Mouse (Mus musculus) heart, embryonic 11.5 days (tissue): ENCODE data around the gene Iqca. TPM values are rescaled to one million over a fixed set of nuclear protein-coding genes. Genes with fewer than 3 reads are reported as not detected.

ENCODE experiments used
- ATAC-seq: fragments of 200-750 bp; cut with Nextera tagmentation; replicated peaks from 2 replicates; pipeline ENCODE4 v1.8.0; 2017; ENCODE audit warnings: moderate library complexity; ENCODE audit not compliant: insufficient number of reproducible peaks, low FRiP score, low TSS enrichment
- H3K27ac ChIP-seq: fragments of 300-500 bp; sonication (generic); 2 replicates; pipeline ENCODE4 v1.5.1; 2014; ENCODE audit warnings: mild to moderate bottlenecking, low read depth, low read length
- H3K27me3 ChIP-seq: fragments of 300-500 bp; sonication (generic); 2 replicates; pipeline ENCODE4 v1.6.1; 2014; ENCODE audit warnings: mild to moderate bottlenecking, low read length, mixed read lengths; ENCODE audit not compliant: control insufficient read depth, insufficient read depth
- H3K36me3 ChIP-seq: fragments of 300-500 bp; sonication (generic); 2 replicates; pipeline ENCODE4 v1.6.1; 2014; ENCODE audit warnings: mild to moderate bottlenecking, low read length, moderate library complexity, mixed read lengths; ENCODE audit not compliant: control insufficient read depth, insufficient read depth
- H3K4me1 ChIP-seq: fragments of 300-500 bp; sonication (generic); 2 replicates; pipeline ENCODE4 v1.6.1; 2014; ENCODE audit warnings: low read length; ENCODE audit not compliant: control insufficient read depth, insufficient read depth
- H3K4me2 ChIP-seq: fragments of 300-500 bp; sonication (generic); 2 replicates; pipeline ENCODE4 v1.6.1; 2014; ENCODE audit warnings: mild to moderate bottlenecking, moderate library complexity
- H3K4me3 ChIP-seq: fragments of 300-500 bp; sonication (generic); 2 replicates; pipeline ENCODE4 v1.5.1; 2014; ENCODE audit warnings: low read depth, low read length
- H3K9ac ChIP-seq: fragments of 300-500 bp; sonication (generic); 2 replicates; pipeline ENCODE4 v1.6.1; 2014; ENCODE audit warnings: mild to moderate bottlenecking, low read depth, low read length, moderate library complexity
- H3K9me3 ChIP-seq: fragments of 300-500 bp; sonication (generic); replicated peaks from 2 replicates; pipeline ENCODE4 v1.6.1; 2016; ENCODE audit warnings: low read length; ENCODE audit not compliant: control insufficient read depth
- WGBS: fragments of 180-500 bp; shearing (Covaris S2); extraction: QIAGEN DNeasy Blood & Tissue Kit; methylation state at CpG from one replicate; pipeline ENCODE4 v1.1.7; 2014; ENCODE audit not compliant: insufficient replicate concordance; 5-methylcytosine and 5-hydroxymethylcytosine counted together
- polyA plus RNA-seq: library from polyadenylated mRNA; unstranded; fragments of >200 nt; fragmentation: Nextera tagmentation; extraction: Ambion mirVana; gene quantifications from 2 replicates; pipeline ENCODE4 v1.2.1, GENCODE M21; 2014

The Iqca gene
- polyA plus RNA-seq, 1 experiment from 2014 or later, result not detected

DNA sequence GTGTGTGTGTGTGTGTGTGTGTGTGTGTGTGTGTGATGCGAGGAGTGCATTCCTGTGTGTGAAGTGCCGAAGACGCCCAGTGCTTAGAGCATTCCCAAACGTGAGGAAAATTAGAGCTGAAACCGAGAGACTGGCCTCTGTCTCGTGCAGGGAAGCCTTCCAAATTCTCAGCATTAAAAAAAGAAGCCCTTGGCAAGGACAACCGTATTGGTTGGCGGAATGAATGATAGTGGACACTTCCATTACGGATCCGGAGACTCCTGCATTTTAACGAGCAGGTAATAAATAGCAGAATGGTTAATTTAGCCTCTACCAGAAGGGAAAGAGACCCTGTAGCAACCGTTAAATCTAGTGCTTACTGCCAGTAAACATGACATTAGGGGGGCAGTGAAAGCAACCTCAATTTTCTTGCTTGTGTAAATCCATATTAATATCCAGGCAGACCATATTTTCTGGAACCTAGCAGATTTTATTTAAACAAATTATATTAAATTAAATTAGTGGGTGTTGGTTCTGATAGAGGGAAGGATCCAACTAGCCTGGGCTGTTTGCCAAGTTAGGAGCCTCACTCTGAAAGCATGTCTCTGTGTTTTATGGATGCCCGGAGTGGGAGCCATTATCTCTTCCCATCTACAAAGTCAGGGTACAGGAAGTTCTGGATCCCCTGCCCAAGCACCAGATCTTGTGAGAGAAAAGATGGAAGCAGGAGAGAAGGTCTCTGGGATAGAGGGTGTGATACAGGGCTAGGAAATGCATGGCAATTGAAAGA is 81.2 kb downstream of the Iqca start:
- H3K27me3 ChIP-seq, result 0 out of 2 replicates have a peak, but pooled peaks cover 2% of the 10 kb centered on the region
- no peak overlapping the region for H3K27ac ChIP-seq
- 82% methylated on average over 13 of the region's 13 CpGs for WGBS
- H3K4me1 ChIP-seq, result no peaks in the 10 kb centered on the region
- H3K36me3 ChIP-seq, result no peaks in the 10 kb centered on the region
- no peak overlapping the region for H3K4me2 ChIP-seq
- H3K9me3 ChIP-seq, result no peaks in the 10 kb centered on the region
- no peak overlapping the region for H3K4me3 ChIP-seq
- H3K9ac ChIP-seq, result no peak overlapping the region
- no peak for ATAC-seq

DNA sequence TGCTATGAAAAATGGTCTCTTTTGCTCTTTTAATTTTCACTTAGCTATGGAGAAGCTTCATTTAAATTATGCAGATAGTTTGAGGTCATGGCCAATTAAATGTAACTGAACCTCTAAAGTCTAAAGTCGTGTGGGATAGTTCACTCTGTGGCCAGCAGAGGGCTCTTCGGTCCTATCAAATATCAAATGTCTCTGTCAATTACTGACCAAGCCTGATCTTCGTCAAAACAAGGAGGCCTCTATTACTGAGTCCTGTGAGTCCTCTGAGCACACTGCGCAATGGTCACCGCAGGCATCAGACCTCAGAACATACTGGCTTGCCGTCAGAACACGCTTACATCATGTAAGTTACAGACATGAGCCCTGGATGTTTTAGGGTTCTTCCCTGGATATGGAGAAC is 92.6 kb downstream of the Iqca start:
- Histone ChIP-seq H3K27ac (no peak overlapping the region), H3K27me3 (no peaks in the 10 kb centered on the region; the same call in 1 of the 2 replicates), H3K4me3 (no peak overlapping the region), H3K36me3 (no peaks in the 10 kb centered on the region), H3K9me3 (no peaks in the 10 kb centered on the region), H3K4me1 (no peaks in the 10 kb centered on the region), H3K4me2 (no peak overlapping the region), H3K9ac (no peak overlapping the region)
- 26% methylated on average over 7 of the region's 7 CpGs for WGBS
- ATAC-seq, result no peak

DNA sequence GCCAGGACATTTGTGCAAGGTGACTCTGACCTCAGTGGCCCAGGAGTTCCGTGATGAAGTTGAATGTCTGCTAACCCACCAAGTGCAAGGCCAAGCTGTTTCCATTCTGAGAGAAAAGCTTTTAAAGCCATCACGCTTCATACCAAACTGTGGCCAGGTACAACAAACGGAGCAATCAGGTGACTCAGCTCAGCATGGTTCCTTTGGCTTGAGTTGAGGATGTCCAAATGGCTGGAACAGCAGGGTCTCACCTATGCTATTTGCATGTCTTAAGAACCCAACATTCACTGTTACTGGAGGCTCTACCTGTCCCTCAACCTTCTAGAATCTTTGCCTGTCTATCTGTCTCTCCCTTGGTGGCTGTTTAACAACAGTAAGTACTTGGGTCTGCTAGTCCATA is 93.1 kb downstream of the Iqca start:
- H3K27me3 ChIP-seq, result no peaks in the 10 kb centered on the region; the same call in 1 of the 2 replicates
- no peak overlapping the region for H3K9ac ChIP-seq
- H3K4me2 ChIP-seq, result no peak overlapping the region
- no peaks in the 10 kb centered on the region for H3K9me3 ChIP-seq
- H3K4me1 ChIP-seq, result no peaks in the 10 kb centered on the region
- no peaks in the 10 kb centered on the region for H3K36me3 ChIP-seq
- WGBS, result 50% methylated on average over 3 of the region's 3 CpGs
- no peak overlapping the region for H3K27ac ChIP-seq
- no peak for ATAC-seq
- H3K4me3 ChIP-seq, result no peak overlapping the region

DNA sequence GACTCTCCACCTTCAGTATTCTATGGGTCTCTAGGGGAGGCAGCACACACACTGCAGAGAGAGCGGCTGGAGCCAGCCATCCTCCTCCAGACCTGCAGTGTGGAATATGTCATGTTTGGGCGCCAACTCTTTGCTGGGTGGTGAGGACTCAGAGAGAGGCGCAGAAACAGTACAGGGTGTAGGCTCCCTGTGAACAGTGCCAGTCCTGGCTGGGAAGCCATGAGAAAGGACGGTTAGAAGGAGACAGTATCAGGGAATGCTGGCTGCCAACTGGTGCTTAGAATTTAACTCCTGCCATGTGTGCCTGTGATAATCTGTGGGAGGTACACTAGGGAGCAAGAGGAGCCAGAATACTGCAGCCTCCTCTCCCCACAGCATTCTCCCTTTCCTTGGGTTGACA is 98.2 kb downstream of the Iqca start:
- H3K27me3 ChIP-seq, result no peaks in the 10 kb centered on the region; the same call in 1 of the 2 replicates
- ATAC-seq, result no peak
- no peak overlapping the region for H3K4me3 ChIP-seq
- no peaks in the 10 kb centered on the region for H3K4me1 ChIP-seq
- H3K36me3 ChIP-seq, result no peaks in the 10 kb centered on the region
- no peaks in the 10 kb centered on the region for H3K9me3 ChIP-seq
- no peak overlapping the region for H3K4me2 ChIP-seq
- no peak overlapping the region for H3K27ac ChIP-seq
- H3K9ac ChIP-seq, result no peak overlapping the region
- 78% methylated on average over 4 of the region's 4 CpGs for WGBS

DNA sequence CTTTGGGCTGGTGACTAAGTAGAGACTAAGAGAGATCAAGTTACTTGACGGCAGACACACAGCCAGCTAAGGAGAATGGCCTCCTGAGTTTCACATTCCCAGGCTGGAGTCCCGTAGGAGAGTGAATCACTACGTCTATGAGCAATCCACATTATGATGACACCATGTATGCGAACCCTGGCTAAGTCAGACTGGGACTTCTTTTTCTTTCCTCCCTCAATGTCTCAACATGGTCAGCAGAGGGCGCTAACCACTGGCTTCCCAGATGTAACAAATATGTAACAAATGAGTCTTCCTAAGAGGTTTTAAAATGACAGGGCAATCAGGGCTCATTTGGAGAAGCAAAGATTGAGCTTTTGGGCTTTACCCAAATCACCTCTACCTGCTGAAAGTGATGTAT is 101.9 kb downstream of the Iqca start:
- H3K4me1 ChIP-seq, result no peaks in the 10 kb centered on the region
- no peaks in the 10 kb centered on the region for H3K36me3 ChIP-seq
- H3K4me3 ChIP-seq, result no peak overlapping the region
- H3K27me3 ChIP-seq, result no peaks in the 10 kb centered on the region
- H3K9ac ChIP-seq, result no peak overlapping the region
- ATAC-seq, result no peak
- H3K9me3 ChIP-seq, result no peaks in the 10 kb centered on the region
- H3K4me2 ChIP-seq, result no peak overlapping the region
- 30% methylated on average over 5 of the region's 5 CpGs for WGBS
- H3K27ac ChIP-seq, result no peak overlapping the region

DNA sequence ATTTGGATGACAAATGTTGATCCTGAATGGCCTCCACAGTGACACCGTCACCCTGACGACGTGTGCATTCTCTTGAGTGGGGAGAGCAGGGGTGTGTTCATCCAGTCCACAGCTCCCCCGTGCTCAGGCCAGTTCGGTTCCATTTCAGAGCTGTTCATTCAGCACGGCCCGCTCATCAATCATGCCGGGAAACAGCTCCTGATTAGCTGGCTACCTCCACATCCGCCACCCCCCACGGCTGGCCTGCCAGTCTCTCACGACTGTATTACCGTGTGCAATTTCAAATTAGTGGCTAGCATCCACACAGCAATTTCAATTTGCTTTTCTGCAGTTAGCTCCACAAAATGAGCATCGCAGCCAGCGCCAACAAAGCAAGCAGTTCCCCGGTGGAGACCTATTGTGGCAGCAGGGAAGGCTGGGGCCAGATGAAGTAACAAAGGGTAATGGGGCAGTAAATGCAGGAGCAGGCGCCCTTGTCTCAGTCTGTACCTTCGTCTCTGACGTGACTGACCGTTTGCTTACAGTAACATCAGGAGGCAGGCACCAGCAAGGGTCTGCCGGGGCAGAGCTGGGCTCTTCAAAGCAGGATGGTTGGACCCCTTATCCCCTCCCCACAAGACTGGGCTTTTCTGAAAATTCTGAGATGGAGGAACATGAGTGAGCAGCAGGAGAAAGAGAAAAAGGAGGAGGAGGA is 103.0 kb downstream of the Iqca start:
- ATAC-seq, result no peak
- no peak overlapping the region for H3K27ac ChIP-seq
- H3K4me1 ChIP-seq, result no peaks in the 10 kb centered on the region
- 48% methylated on average over 20 of the region's 20 CpGs for WGBS
- no peaks in the 10 kb centered on the region for H3K9me3 ChIP-seq
- no peak overlapping the region for H3K4me2 ChIP-seq
- H3K9ac ChIP-seq, result no peak overlapping the region
- no peaks in the 10 kb centered on the region for H3K36me3 ChIP-seq
- no peaks in the 10 kb centered on the region for H3K27me3 ChIP-seq
- H3K4me3 ChIP-seq, result no peak overlapping the region

- H3K4me2 ChIP-seq, result no peak overlapping the region
- WGBS, result 61% methylated on average over 2 of the region's 2 CpGs
- 0 out of 2 replicates have a peak, but pooled peaks cover 5% of the 10 kb centered on the region for H3K27me3 ChIP-seq
- H3K4me1 ChIP-seq, result no peaks in the 10 kb centered on the region
- H3K4me3 ChIP-seq, result no peak overlapping the region
- no peak overlapping the region for H3K27ac ChIP-seq
- H3K36me3 ChIP-seq, result no peaks in the 10 kb centered on the region
- ATAC-seq, result no peak
- H3K9ac ChIP-seq, result no peak overlapping the region
- H3K9me3 ChIP-seq, result no peaks in the 10 kb centered on the region
Observed at GRCm38 (mm10) chr1:90028305-90028704, 124.9 kb downstream of the Iqca start.

DNA sequence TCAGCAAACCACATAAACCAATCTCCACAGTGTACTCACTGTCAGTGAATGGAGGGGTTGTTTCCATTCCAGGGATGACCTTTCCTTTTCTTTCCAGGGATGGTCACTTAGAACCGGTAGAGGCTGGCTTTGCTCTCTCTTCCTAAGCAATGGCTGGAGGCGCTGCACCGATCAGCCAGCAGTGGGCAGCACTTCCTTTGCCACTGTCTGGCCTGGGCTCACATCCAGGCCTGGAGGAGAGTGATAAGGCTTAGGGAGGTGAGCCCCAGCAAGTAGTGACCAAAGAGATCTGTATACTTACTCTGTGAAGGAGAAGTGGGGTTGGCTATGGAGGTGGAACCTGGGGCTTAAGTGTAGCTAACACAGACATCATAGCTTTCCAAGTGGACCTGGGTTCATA is 126.3 kb downstream of the Iqca start:
- Histone ChIP-seq H3K9ac (no peak overlapping the region), H3K27me3 (0 out of 2 replicates have a peak, but pooled peaks cover 5% of the 10 kb centered on the region), H3K9me3 (no peaks in the 10 kb centered on the region), H3K36me3 (no peaks in the 10 kb centered on the region), H3K4me1 (no peaks in the 10 kb centered on the region), H3K4me3 (no peak overlapping the region), H3K4me2 (no peak overlapping the region), H3K27ac (no peak overlapping the region)
- no peak for ATAC-seq
- 24% methylated on average over 3 of the region's 3 CpGs for WGBS
